Mouse (Mus musculus) forebrain, embryonic 13.5 days (tissue): ENCODE measurements around the gene Kirrel. TPM values are rescaled to one million over a fixed set of nuclear protein-coding genes. Genes with fewer than 3 reads are reported as not detected.
"Not testable (repeated sequence)": the region's sequence is repeated elsewhere in the genome, so short reads cannot be mapped to it uniquely, and the experiment has no call there.

Experiments
- ATAC-seq: fragments of 200-750 bp; cut with Nextera tagmentation; 2 replicates; pipeline ENCODE4 v1.8.0; 2017
- H3K27ac ChIP-seq: fragments of 300-500 bp; sonication (generic); 2 replicates; pipeline ENCODE4 v1.5.1; 2015; ENCODE audit warnings: inconsistent platforms, mild to moderate bottlenecking, moderate library complexity
- H3K27me3 ChIP-seq: fragments of 300-500 bp; sonication (generic); 2 replicates; pipeline ENCODE4 v1.6.1; 2015; ENCODE audit warnings: mild to moderate bottlenecking, inconsistent platforms
- H3K36me3 ChIP-seq: fragments of 300-500 bp; sonication (generic); 2 replicates; pipeline ENCODE4 v1.6.1; 2015; ENCODE audit warnings: mild to moderate bottlenecking, inconsistent platforms; ENCODE audit not compliant: poor library complexity, severe bottlenecking
- H3K4me1 ChIP-seq: fragments of 300-500 bp; sonication (generic); 2 replicates; pipeline ENCODE4 v1.6.1; 2015; ENCODE audit warnings: inconsistent platforms
- H3K4me2 ChIP-seq: fragments of 300-500 bp; sonication (generic); 2 replicates; pipeline ENCODE4 v1.6.1; 2015; ENCODE audit warnings: inconsistent platforms, mild to moderate bottlenecking, moderate library complexity
- H3K4me3 ChIP-seq: fragments of 300-500 bp; sonication (generic); 2 replicates; pipeline ENCODE4 v1.5.1; 2015; ENCODE audit warnings: mild to moderate bottlenecking, inconsistent platforms
- H3K9ac ChIP-seq: fragments of 300-500 bp; sonication (generic); 2 replicates; pipeline ENCODE4 v1.6.1; 2015; ENCODE audit warnings: mild to moderate bottlenecking, inconsistent platforms
- H3K9me3 ChIP-seq: fragments of 300-500 bp; sonication (generic); replicated peaks from 2 replicates; pipeline ENCODE4 v1.6.1; 2016; ENCODE audit warnings: inconsistent platforms
- WGBS: fragments of 180-500 bp; shearing (Covaris S2); methylation state at CpG from one replicate; pipeline ENCODE4 v1.1.7; 2015; 5-methylcytosine and 5-hydroxymethylcytosine counted together
- polyA plus RNA-seq: library from polyadenylated mRNA; unstranded; fragments of >200 nt; fragmentation: Nextera tagmentation; extraction: Ambion mirVana; gene quantifications from 2 replicates; pipeline ENCODE4 v1.2.1, GENCODE M21; 2015

The Kirrel gene
- polyA plus RNA-seq, 1 experiment from 2014 or later = 5.8 TPM

- Histone ChIP-seq H3K4me1 (no peaks in the 10 kb centered on the region), H3K9ac (no peak overlapping the region), H3K27me3 (no peaks in the 10 kb centered on the region), H3K4me2 (no peak overlapping the region), H3K4me3 (no peak overlapping the region), H3K9me3 (no peaks in the 10 kb centered on the region), H3K27ac (no peak overlapping the region), H3K36me3 (peaks cover 8% of the 10 kb centered on the region)
- WGBS = 79% methylated on average over 9 of the region's 9 CpGs
- ATAC-seq = no peak
Observed at GRCm38 (mm10) chr3:87118214-87118613, 56.3 kb downstream of the Kirrel start.

- Histone ChIP-seq H3K27me3 (no peaks in the 10 kb centered on the region), H3K4me3 (no peak overlapping the region), H3K9ac (no peak overlapping the region), H3K9me3 (no peaks in the 10 kb centered on the region), H3K36me3 (peaks cover 11% of the 10 kb centered on the region), H3K4me1 (no peaks in the 10 kb centered on the region), H3K27ac (no peak overlapping the region), H3K4me2 (no peak overlapping the region)
- no peak for ATAC-seq
- WGBS = 93% methylated on average over 12 of the region's 12 CpGs
Observed at GRCm38 (mm10) chr3:87117632-87118031, 56.9 kb downstream of the Kirrel start.

GRCm38 (mm10) chr3:87115726-87116540 lies 58.6 kb downstream of the Kirrel start:
- H3K9ac ChIP-seq = no peak overlapping the region
- ATAC-seq = no peak
- 0 out of 2 replicates have a peak, but pooled peaks cover 4% of the 10 kb centered on the region for H3K36me3 ChIP-seq

GRCm38 (mm10) chr3:87115271-87115670 lies 59.3 kb downstream of the Kirrel start:
- Histone ChIP-seq H3K4me1 (no peaks in the 10 kb centered on the region), H3K36me3 (0 out of 2 replicates have a peak, but pooled peaks cover 4% of the 10 kb centered on the region), H3K4me2 (no peak overlapping the region), H3K27ac (no peak overlapping the region), H3K4me3 (no peak overlapping the region), H3K9me3 (no peaks in the 10 kb centered on the region), H3K27me3 (no peaks in the 10 kb centered on the region), H3K9ac (no peak overlapping the region)
- 86% methylated on average over 8 of the region's 8 CpGs for WGBS
- no peak for ATAC-seq

More at GRCm38 (mm10) chr3:87115726-87116540, 58.6 kb downstream of the Kirrel start:
- Histone ChIP-seq H3K9me3 (no peaks in the 10 kb centered on the region), H3K4me2 (no peak overlapping the region), H3K4me1 (no peaks in the 10 kb centered on the region), H3K4me3 (no peak overlapping the region), H3K27me3 (no peaks in the 10 kb centered on the region), H3K27ac (no peak overlapping the region)
- WGBS = 89% methylated on average over 6 of the region's 6 CpGs

GRCm38 (mm10) chr3:87114801-87115200 lies 59.7 kb downstream of the Kirrel start:
- Histone ChIP-seq H3K4me2 (no peak overlapping the region), H3K9me3 (no peaks in the 10 kb centered on the region), H3K4me3 (no peak overlapping the region), H3K4me1 (no peaks in the 10 kb centered on the region), H3K36me3 (0 out of 2 replicates have a peak, but pooled peaks cover 4% of the 10 kb centered on the region), H3K9ac (no peak overlapping the region), H3K27ac (no peak overlapping the region), H3K27me3 (no peaks in the 10 kb centered on the region)
- ATAC-seq = no peak
- 86% methylated on average over 9 of the region's 9 CpGs for WGBS

GRCm38 (mm10) chr3:87113881-87114280 lies 60.7 kb downstream of the Kirrel start:
- H3K27me3 ChIP-seq, H3K4me1 ChIP-seq, H3K36me3 ChIP-seq, H3K9ac ChIP-seq, ATAC-seq, H3K9me3 ChIP-seq, H3K27ac ChIP-seq, H3K4me3 ChIP-seq, H3K4me2 ChIP-seq: not testable (repeated sequence)
- 86% methylated on average over 1 of the region's 1 CpGs for WGBS

- H3K36me3 ChIP-seq = 0 out of 2 replicates have a peak, but pooled peaks cover 4% of the 10 kb centered on the region
- H3K4me2 ChIP-seq = no peak overlapping the region
- ATAC-seq = no peak
- H3K4me3 ChIP-seq = no peak overlapping the region
- H3K4me1 ChIP-seq = no peaks in the 10 kb centered on the region
- H3K9me3 ChIP-seq = no peaks in the 10 kb centered on the region
- whole genome bisulfite sequencing = 50% methylated on average over 3 of the region's 3 CpGs
- no peak overlapping the region for H3K9ac ChIP-seq
- H3K27me3 ChIP-seq = no peaks in the 10 kb centered on the region
- H3K27ac ChIP-seq = no peak overlapping the region
Observed at GRCm38 (mm10) chr3:87112264-87112663, 62.3 kb downstream of the Kirrel start.

GRCm38 (mm10) chr3:87104856-87105255 lies 69.7 kb downstream of the Kirrel start:
- H3K4me2 ChIP-seq = no peak overlapping the region
- H3K27ac ChIP-seq = no peak overlapping the region
- H3K36me3 ChIP-seq = no peaks in the 10 kb centered on the region
- no peak overlapping the region for H3K9ac ChIP-seq
- 80% methylated on average over 2 of the region's 2 CpGs for WGBS
- peaks cover 27% of the 10 kb centered on the region for H3K4me1 ChIP-seq
- H3K9me3 ChIP-seq = no peaks in the 10 kb centered on the region
- no peak overlapping the region for H3K4me3 ChIP-seq
- ATAC-seq = no peak
- no peaks in the 10 kb centered on the region for H3K27me3 ChIP-seq

GRCm38 (mm10) chr3:87102346-87102745 lies 72.2 kb downstream of the Kirrel start:
- Histone ChIP-seq H3K4me2 (no peak overlapping the region), H3K9me3 (no peaks in the 10 kb centered on the region), H3K27me3 (no peaks in the 10 kb centered on the region), H3K4me3 (no peak overlapping the region), H3K36me3 (peaks cover under 1% of the 10 kb centered on the region; the same call in 1 of the 2 replicates), H3K27ac (peak overlapping the region; percentile 49), H3K9ac (no peak overlapping the region), H3K4me1 (peaks cover 48% of the 10 kb centered on the region)
- no peak for ATAC-seq
- WGBS = 16% methylated on average over 6 of the region's 7 CpGs

GRCm38 (mm10) chr3:87100911-87101310 lies 73.6 kb downstream of the Kirrel start:
- no peak for ATAC-seq

GRCm38 (mm10) chr3:87097969-87098946 lies 76.3 kb downstream of the Kirrel start:
- peaks cover 50% of the 10 kb centered on the region for H3K4me1 ChIP-seq
- WGBS = 58% methylated on average over 19 of the region's 19 CpGs
- peak overlapping the region; percentile 71 for H3K27ac ChIP-seq
- H3K36me3 ChIP-seq = peaks cover 23% of the 10 kb centered on the region; the same call in 1 of the 2 replicates
- H3K9me3 ChIP-seq = no peaks in the 10 kb centered on the region
- H3K9ac ChIP-seq = no peak overlapping the region
- no peaks in the 10 kb centered on the region for H3K27me3 ChIP-seq
- peak; percentile 87 for ATAC-seq
- H3K4me3 ChIP-seq = no peak overlapping the region
- no peak overlapping the region for H3K4me2 ChIP-seq

More at GRCm38 (mm10) chr3:87100911-87101310, 73.6 kb downstream of the Kirrel start:
- no peak overlapping the region for H3K27ac ChIP-seq
- peaks cover 6% of the 10 kb centered on the region; the same call in 1 of the 2 replicates for H3K36me3 ChIP-seq
- peaks cover 51% of the 10 kb centered on the region for H3K4me1 ChIP-seq
- 81% methylated on average over 4 of the region's 4 CpGs for WGBS
- H3K27me3 ChIP-seq = no peaks in the 10 kb centered on the region
- H3K9ac ChIP-seq = no peak overlapping the region
- H3K4me2 ChIP-seq = no peak overlapping the region
- H3K4me3 ChIP-seq = no peak overlapping the region
- H3K9me3 ChIP-seq = no peaks in the 10 kb centered on the region

GRCm38 (mm10) chr3:87097205-87097604 lies 77.3 kb downstream of the Kirrel start:
- Histone ChIP-seq H3K27me3 (no peaks in the 10 kb centered on the region), H3K9ac (no peak overlapping the region), H3K4me1 (peaks cover 41% of the 10 kb centered on the region), H3K27ac (no peak overlapping the region), H3K36me3 (peaks cover 23% of the 10 kb centered on the region; the same call in 1 of the 2 replicates), H3K9me3 (no peaks in the 10 kb centered on the region), H3K4me3 (no peak overlapping the region), H3K4me2 (no peak overlapping the region)
- WGBS = 89% methylated on average over 9 of the region's 9 CpGs
- no peak for ATAC-seq
